Mouse (Mus musculus): ENCODE data around the gene Tenm3. TPM values are rescaled to one million over a fixed set of nuclear protein-coding genes. Genes with fewer than 3 reads are reported as not detected.

The Tenm3 gene
- total and polyA plus RNA-seq, 3 experiments, result 0.03 to 0.08 (median 0.07) TPM

GRCm38 (mm10) chr8:48490635-48491165 lies 353.1 kb downstream of the Tenm3 start:
- dilution Hi-C loops (cut with MboI; ENCODE audit: extremely low pct_ligation_motif_present, extremely low pct_unique_long_range_greater_than_20kb, low sequenced_read_pairs) (no loop called here), in situ Hi-C loops (cut with MboI; ENCODE audit: low pct_ligation_motif_present, low pct_unique_long_range_greater_than_20kb, low sequenced_read_pairs) (no loop called here)
- Histone ChIP-seq H3K4me1 (ENCODE audit: control insufficient read depth in 1 of 2, insufficient read depth in 2 of 2) (no peaks in the 10 kb centered on the region), H3K27me3 (replicated peaks) (no peaks in the 10 kb centered on the region), H3K27ac (ENCODE audit: insufficient read depth, low read depth) (no peak overlapping the region), H3K79me2 (replicated peaks; ENCODE audit: control insufficient read depth, extremely low read depth, insufficient read depth, poor library complexity, severe bottlenecking) (no peaks in the 10 kb centered on the region), H3K4me3 (replicated peaks in 1 of 3; ENCODE audit: low read depth in 2 of 3, low read length in 2 of 3, poor library complexity in 1 of 3) (no peak overlapping the region), H3K36me3 (replicated peaks in 1 of 2; ENCODE audit: control insufficient read depth in 1 of 2, insufficient read depth in 1 of 2, low read length in 1 of 2) (no peaks in the 10 kb centered on the region), H3K4me2 (ENCODE audit: insufficient read depth, low read depth, poor library complexity, severe bottlenecking) (no peak overlapping the region), H3K9ac (ENCODE audit: insufficient read depth, low read depth) (no peak overlapping the region), H3K9me3 (replicated peaks; ENCODE audit: low read length) (peaks cover 57% of the 10 kb centered on the region)
- DNase-seq (ENCODE audit: extremely low read depth), result no peak
- TF ChIP-seq GABPA (IDR thresholded peaks at IDR 0.05; ENCODE audit: insufficient replicate concordance, low read depth, low read length), result no peak
- no peak for TF ChIP-seq EP300 (IDR thresholded peaks at IDR 0.05; ENCODE audit: low read length)
- no peak for TF ChIP-seq KAT2A (IDR thresholded peaks at IDR 0.05; ENCODE audit: insufficient replicate concordance, low read length)
- no peak for TF ChIP-seq ZNF384 (IDR thresholded peaks at IDR 0.05; ENCODE audit: low read depth, low read length)
- no peak for TF ChIP-seq JUN (IDR thresholded peaks at IDR 0.05; ENCODE audit: insufficient read depth, low read depth, low read length)
- no peak for TF ChIP-seq TBP (conservative IDR thresholded peaks at IDR 0.05; ENCODE audit: low read depth, low read length)
- TF ChIP-seq MAFK (IDR thresholded peaks at IDR 0.05; ENCODE audit: insufficient replicate concordance, low read length), result no peak
- no peak for TF ChIP-seq TCF12 (IDR thresholded peaks at IDR 0.05; ENCODE audit: low read depth, low read length)
- TF ChIP-seq POLR2AphosphoS2 (IDR thresholded peaks at IDR 0.05; ENCODE audit: low read depth, low read length), result no peak
- no peak for TF ChIP-seq RAD21 (IDR thresholded peaks at IDR 0.05; ENCODE audit: low read depth, low read length)
- no peak for TF ChIP-seq SMC3 (IDR thresholded peaks at IDR 0.05; ENCODE audit: low read depth, low read length)
- TF ChIP-seq ZKSCAN1 (IDR thresholded peaks at IDR 0.05; ENCODE audit: borderline replicate concordance, low read depth, low read length), result no peak
- TF ChIP-seq USF2 (conservative IDR thresholded peaks at IDR 0.05; ENCODE audit: low read depth, low read length), result no peak

GRCm38 (mm10) chr8:48489936-48490634 lies 353.7 kb downstream of the Tenm3 start:
- DNase-seq (ENCODE audit: extremely low read depth), result no peak
- dilution Hi-C loops (cut with MboI; ENCODE audit: extremely low pct_ligation_motif_present, extremely low pct_unique_long_range_greater_than_20kb, low sequenced_read_pairs), result no loop called here
- Histone ChIP-seq H3K9me3 (replicated peaks; ENCODE audit: low read length) (peaks cover 55% of the 10 kb centered on the region), H3K4me1 (ENCODE audit: control insufficient read depth in 1 of 2, insufficient read depth in 2 of 2) (no peaks in the 10 kb centered on the region), H3K27ac (ENCODE audit: insufficient read depth, low read depth) (no peak overlapping the region), H3K9ac (ENCODE audit: insufficient read depth, low read depth) (no peak overlapping the region), H3K36me3 (replicated peaks in 1 of 2; ENCODE audit: control insufficient read depth in 1 of 2, insufficient read depth in 1 of 2, low read length in 1 of 2) (no peaks in the 10 kb centered on the region), H3K27me3 (replicated peaks) (no peaks in the 10 kb centered on the region), H3K79me2 (replicated peaks; ENCODE audit: control insufficient read depth, extremely low read depth, insufficient read depth, poor library complexity, severe bottlenecking) (no peaks in the 10 kb centered on the region), H3K4me2 (ENCODE audit: insufficient read depth, low read depth, poor library complexity, severe bottlenecking) (no peak overlapping the region), H3K4me3 (replicated peaks in 1 of 3; ENCODE audit: low read depth in 2 of 3, low read length in 2 of 3, poor library complexity in 1 of 3) (no peak overlapping the region)
- in situ Hi-C loops (cut with MboI; ENCODE audit: low pct_ligation_motif_present, low pct_unique_long_range_greater_than_20kb, low sequenced_read_pairs), result no loop called here
- TF ChIP-seq KAT2A (IDR thresholded peaks at IDR 0.05; ENCODE audit: insufficient replicate concordance, low read length), result no peak
- no peak for TF ChIP-seq CTCF (conservative IDR thresholded peaks at IDR 0.05 in 1 of 2, IDR thresholded peaks at IDR 0.05 in 1 of 2; ENCODE audit: low read depth in 2 of 2, low read length in 2 of 2)
- no peak for TF ChIP-seq SIN3A (IDR thresholded peaks at IDR 0.05; ENCODE audit: low read length)
- no peak for TF ChIP-seq GABPA (IDR thresholded peaks at IDR 0.05; ENCODE audit: insufficient replicate concordance, low read depth, low read length)
- TF ChIP-seq NRF1 (IDR thresholded peaks at IDR 0.05; ENCODE audit: low read depth, low read length), result no peak
- TF ChIP-seq USF2 (conservative IDR thresholded peaks at IDR 0.05; ENCODE audit: low read depth, low read length), result no peak
- TF ChIP-seq MYC (IDR thresholded peaks at IDR 0.05; ENCODE audit: low read depth, low read length), result no peak
- no peak for TF ChIP-seq ZNF384 (IDR thresholded peaks at IDR 0.05; ENCODE audit: low read depth, low read length)
- no peak for TF ChIP-seq UBTF (IDR thresholded peaks at IDR 0.05; ENCODE audit: low read depth, low read length)
- no peak for TF ChIP-seq ZC3H11A (IDR thresholded peaks at IDR 0.05; ENCODE audit: low read depth, low read length)
- TF ChIP-seq JUND (conservative IDR thresholded peaks at IDR 0.05; ENCODE audit: low read depth, low read length), result no peak
- TF ChIP-seq CHD2 (IDR thresholded peaks at IDR 0.05; ENCODE audit: low read length), result no peak
- no peak for TF ChIP-seq MAFK (IDR thresholded peaks at IDR 0.05; ENCODE audit: insufficient replicate concordance, low read length)
- no peak for TF ChIP-seq ZKSCAN1 (IDR thresholded peaks at IDR 0.05; ENCODE audit: borderline replicate concordance, low read depth, low read length)
- no peak for TF ChIP-seq SMC3 (IDR thresholded peaks at IDR 0.05; ENCODE audit: low read depth, low read length)
- no peak for TF ChIP-seq CHD1 (IDR thresholded peaks at IDR 0.05; ENCODE audit: low read depth, low read length)
- no peak for TF ChIP-seq ETS1 (conservative IDR thresholded peaks at IDR 0.05; ENCODE audit: low read depth, low read length)
- no peak for TF ChIP-seq IRF4 (IDR thresholded peaks at IDR 0.05; ENCODE audit: low read depth, low read length)
- no peak for TF ChIP-seq RCOR1 (conservative IDR thresholded peaks at IDR 0.05; ENCODE audit: low read depth, low read length)
- no peak for TF ChIP-seq MXI1 (IDR thresholded peaks at IDR 0.05; ENCODE audit: low read depth, low read length)

Measured in CH12.LX (cell line).